Mouse (Mus musculus): ENCODE measurements around the gene Epha7. TPM values are rescaled to one million over a fixed set of nuclear protein-coding genes. Genes with fewer than 3 reads are reported as not detected.

Epha7 gene
- polyA plus RNA-seq, 1 experiment from 2014 or later = 64.4 TPM

DNA sequence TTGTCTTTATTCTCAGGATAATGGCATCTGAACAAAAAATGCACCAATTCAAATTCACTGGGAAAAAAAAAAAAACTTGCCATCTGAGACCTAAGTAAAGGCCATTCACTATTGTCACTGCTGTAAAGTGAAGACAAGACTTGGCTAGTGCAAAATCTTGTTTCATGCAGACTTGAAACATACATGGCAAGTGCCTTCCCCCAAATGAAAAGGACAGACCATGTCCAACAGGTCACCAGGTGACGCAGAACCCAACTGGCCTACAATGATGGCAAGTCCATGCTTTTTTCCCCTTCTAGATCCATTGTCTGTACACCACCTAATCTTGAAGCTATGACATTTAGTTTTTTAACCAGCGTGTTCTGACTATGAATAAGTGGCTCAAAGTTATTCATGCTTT, 94.1 kb downstream of the Epha7 start:
- Histone ChIP-seq H3K4me3 (no peak overlapping the region), H3K4me1 (replicated peaks) (no peaks in the 10 kb centered on the region), H3K36me3 (no peaks in the 10 kb centered on the region), H3K27me3 (no peaks in the 10 kb centered on the region), H3K4me2 (no peak overlapping the region), H3K9me3 (no peaks in the 10 kb centered on the region), H3K27ac (replicated peaks) (no peak overlapping the region), H3K9ac (no peak overlapping the region)
- 95% methylated on average over 2 of the region's 2 CpGs for WGBS
- ATAC-seq (ENCODE audit: low FRiP score, low read depth) = no peak

DNA sequence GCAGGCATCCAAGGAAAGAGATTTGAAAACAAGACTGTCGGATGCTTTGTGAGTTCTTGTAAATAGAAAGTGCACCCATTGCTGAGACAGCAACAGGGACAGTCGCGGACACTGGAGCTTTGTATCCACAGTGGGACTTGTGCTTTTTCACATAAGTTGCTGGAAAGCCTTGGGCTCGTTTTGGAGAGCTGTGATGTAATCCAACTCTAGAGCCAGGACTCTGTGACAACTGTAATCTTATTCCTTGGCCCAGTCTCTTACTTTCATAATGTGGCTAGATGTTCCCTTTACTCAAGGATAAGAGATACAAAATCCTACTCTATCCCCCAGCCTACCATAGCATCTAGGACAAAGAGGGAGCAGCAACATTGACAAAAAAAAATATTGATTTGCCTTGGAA, 97.2 kb downstream of the Epha7 start:
- H3K27ac ChIP-seq (replicated peaks) = no peak overlapping the region
- 78% methylated on average over 4 of the region's 4 CpGs for whole genome bisulfite sequencing
- H3K4me2 ChIP-seq = no peak overlapping the region
- H3K36me3 ChIP-seq = no peaks in the 10 kb centered on the region
- H3K9me3 ChIP-seq = no peaks in the 10 kb centered on the region
- no peak overlapping the region for H3K4me3 ChIP-seq
- no peaks in the 10 kb centered on the region for H3K4me1 ChIP-seq (replicated peaks)
- ATAC-seq (ENCODE audit: low FRiP score, low read depth) = no peak
- H3K27me3 ChIP-seq = no peaks in the 10 kb centered on the region
- H3K9ac ChIP-seq = no peak overlapping the region

DNA sequence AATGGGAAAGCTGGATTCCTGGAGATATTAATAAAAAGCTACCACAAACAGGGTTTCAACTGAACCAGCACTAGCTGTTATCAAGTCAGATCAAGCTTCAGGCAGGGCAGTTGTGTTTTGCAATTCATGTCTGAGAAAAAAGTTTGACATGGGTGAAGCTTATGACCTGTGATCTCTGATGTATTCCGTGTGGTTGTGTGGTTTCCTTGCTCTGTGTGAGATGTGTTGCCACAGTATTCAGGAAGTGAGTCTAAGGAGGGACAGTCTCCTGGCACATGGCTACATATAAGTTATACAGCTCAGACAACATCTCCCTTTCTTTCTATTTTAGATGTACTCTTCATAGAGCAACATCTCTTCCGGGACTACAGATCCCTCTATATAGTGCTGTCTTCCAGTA, 99.1 kb downstream of the Epha7 start:
- WGBS = 80% methylated on average over 2 of the region's 2 CpGs

DNA sequence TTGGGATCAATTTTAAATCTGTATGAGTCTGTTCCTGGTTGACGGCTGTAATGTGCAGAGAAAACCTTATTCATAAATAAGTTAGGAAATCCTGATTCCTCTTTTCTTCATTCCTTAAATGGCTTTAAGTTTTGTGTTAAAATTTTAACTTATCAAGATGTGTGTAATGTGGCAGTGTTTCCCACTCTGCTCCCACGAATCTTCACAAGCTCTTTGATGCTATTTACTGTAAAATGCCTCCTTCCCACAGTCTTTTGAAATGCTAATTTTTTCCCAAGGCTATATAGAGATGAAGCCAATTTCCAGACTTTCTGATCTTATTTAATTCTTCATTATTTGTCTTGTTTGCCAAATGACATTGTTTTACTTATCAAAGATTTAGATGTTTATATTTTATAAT, 100.7 kb downstream of the Epha7 start:
- Histone ChIP-seq H3K4me3 (no peak overlapping the region), H3K36me3 (no peaks in the 10 kb centered on the region), H3K27me3 (no peaks in the 10 kb centered on the region), H3K4me2 (no peak overlapping the region), H3K9me3 (no peaks in the 10 kb centered on the region), H3K27ac (replicated peaks) (no peak overlapping the region), H3K4me1 (replicated peaks) (no peaks in the 10 kb centered on the region), H3K9ac (no peak overlapping the region)
- ATAC-seq (ENCODE audit: low FRiP score, low read depth) = no peak
- WGBS = 49% methylated on average over 2 of the region's 2 CpGs

More for the DNA sequence above, 99.1 kb downstream of the Epha7 start:
- Histone ChIP-seq H3K9me3 (no peaks in the 10 kb centered on the region), H3K4me2 (no peak overlapping the region), H3K9ac (no peak overlapping the region), H3K27me3 (no peaks in the 10 kb centered on the region), H3K36me3 (no peaks in the 10 kb centered on the region), H3K4me3 (no peak overlapping the region), H3K27ac (replicated peaks) (no peak overlapping the region), H3K4me1 (replicated peaks) (no peaks in the 10 kb centered on the region)
- ATAC-seq (ENCODE audit: low FRiP score, low read depth) = no peak

DNA sequence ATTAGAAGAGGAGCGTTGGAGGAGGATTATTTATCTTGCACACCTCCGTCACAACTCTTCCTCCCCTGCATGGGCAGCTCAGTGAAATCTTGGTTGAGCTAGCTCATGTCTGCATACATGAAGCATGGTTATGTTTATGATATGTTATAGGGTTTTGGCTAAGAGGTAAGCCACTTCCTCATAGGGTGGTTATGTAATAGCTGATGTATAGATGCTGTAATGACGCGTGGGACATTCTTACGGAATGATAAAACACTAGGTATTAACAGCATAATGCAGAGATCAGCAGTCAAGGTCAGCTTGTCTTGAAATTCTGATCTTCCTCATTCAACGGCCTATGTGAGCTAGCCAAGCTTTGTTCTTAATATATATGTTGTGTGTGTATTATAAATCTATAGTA, 107.7 kb downstream of the Epha7 start:
- ATAC-seq (ENCODE audit: low FRiP score, low read depth) = no peak
- H3K9me3 ChIP-seq = no peaks in the 10 kb centered on the region
- no peak overlapping the region for H3K27ac ChIP-seq (replicated peaks)
- WGBS = 86% methylated on average over 6 of the region's 6 CpGs
- H3K27me3 ChIP-seq = no peaks in the 10 kb centered on the region
- no peak overlapping the region for H3K4me2 ChIP-seq
- H3K4me3 ChIP-seq = no peak overlapping the region
- no peaks in the 10 kb centered on the region; the same call in 1 of the 2 replicates for H3K4me1 ChIP-seq (replicated peaks)
- no peaks in the 10 kb centered on the region for H3K36me3 ChIP-seq
- H3K9ac ChIP-seq = no peak overlapping the region

DNA sequence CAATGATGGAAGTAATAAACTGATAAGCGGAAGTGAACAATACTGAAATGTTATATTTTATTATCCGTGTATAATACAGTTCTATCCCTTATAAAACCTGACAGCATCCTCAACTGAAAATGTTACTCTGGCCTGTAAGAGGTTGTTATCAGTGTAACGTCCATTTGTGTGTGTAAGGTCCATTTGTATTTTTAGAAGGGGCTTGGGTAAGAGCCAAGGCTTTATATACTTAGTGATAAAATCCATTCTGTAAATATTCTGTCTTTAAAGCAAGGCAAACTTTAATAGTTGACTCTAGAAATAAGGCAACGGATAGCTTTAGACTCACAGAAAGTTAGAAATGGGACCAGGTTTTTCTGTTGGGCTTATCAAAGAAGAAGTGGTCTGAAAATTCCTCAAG, 113.1 kb downstream of the Epha7 start:
- Histone ChIP-seq H3K9me3 (no peaks in the 10 kb centered on the region), H3K9ac (no peak overlapping the region), H3K4me3 (no peak overlapping the region), H3K4me1 (replicated peaks) (no peaks in the 10 kb centered on the region), H3K27ac (replicated peaks) (no peak overlapping the region), H3K4me2 (no peak overlapping the region), H3K36me3 (no peaks in the 10 kb centered on the region), H3K27me3 (no peaks in the 10 kb centered on the region)
- no peak for ATAC-seq (ENCODE audit: low FRiP score, low read depth)
- 87% methylated on average over 4 of the region's 4 CpGs for WGBS

DNA sequence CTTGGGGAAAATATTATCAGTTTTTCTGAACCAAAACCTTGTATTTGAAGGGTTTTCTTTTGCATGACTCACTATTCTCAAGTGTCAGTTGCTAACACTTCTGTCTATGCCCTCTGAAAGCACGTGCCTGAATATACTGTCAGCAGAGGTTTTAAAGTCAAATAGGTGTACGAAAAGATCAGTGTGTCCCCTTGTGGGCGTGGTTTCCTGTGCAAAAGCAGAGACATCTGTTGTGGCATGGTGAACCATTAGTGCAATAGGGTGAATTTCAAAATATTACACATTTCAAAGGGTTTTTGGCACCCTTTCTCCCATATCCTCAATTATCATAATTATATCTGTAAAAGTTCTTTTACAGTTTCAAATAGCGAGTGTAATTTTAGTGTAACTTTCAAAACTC, 120.5 kb downstream of the Epha7 start:
- Histone ChIP-seq H3K4me3 (no peak overlapping the region), H3K27ac (replicated peaks) (no peak overlapping the region), H3K27me3 (no peaks in the 10 kb centered on the region), H3K4me2 (no peak overlapping the region), H3K9me3 (no peaks in the 10 kb centered on the region), H3K36me3 (no peaks in the 10 kb centered on the region), H3K9ac (no peak overlapping the region), H3K4me1 (replicated peaks) (peaks cover 12% of the 10 kb centered on the region)
- 89% methylated on average over 4 of the region's 4 CpGs for WGBS
- no peak for ATAC-seq (ENCODE audit: low FRiP score, low read depth)

DNA sequence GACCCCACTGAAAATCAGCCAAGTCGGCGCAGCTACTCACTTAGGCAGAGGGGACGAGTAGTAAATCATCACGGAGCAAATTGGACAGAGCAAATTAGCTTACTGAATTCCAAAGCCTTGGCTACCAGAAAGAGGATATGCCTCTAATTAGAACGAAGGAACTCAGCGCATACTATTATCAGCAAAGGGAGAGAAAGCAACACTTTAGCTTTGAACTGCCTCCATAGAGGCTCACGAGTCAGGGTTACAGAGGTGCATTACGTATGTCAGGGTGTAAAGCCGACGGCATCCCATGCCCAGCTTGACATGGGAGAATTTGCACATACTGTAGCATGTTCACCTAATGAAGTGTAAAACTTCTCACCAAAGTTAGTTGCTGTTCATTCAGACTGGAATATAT, 121.9 kb downstream of the Epha7 start:
- no peak overlapping the region for H3K4me3 ChIP-seq
- peak; percentile 52; the same call in 1 of the 2 replicates for ATAC-seq (ENCODE audit: low FRiP score, low read depth)
- no peaks in the 10 kb centered on the region for H3K27me3 ChIP-seq
- no peak overlapping the region for H3K27ac ChIP-seq (replicated peaks)
- 0 out of 2 replicates have a peak, but pooled peaks cover 3% of the 10 kb centered on the region for H3K36me3 ChIP-seq
- H3K4me1 ChIP-seq (replicated peaks) = peaks cover 12% of the 10 kb centered on the region
- WGBS = 27% methylated on average over 10 of the region's 10 CpGs
- peak overlapping the region; percentile 22 for H3K4me2 ChIP-seq
- H3K9ac ChIP-seq = no peak overlapping the region
- H3K9me3 ChIP-seq = no peaks in the 10 kb centered on the region

DNA sequence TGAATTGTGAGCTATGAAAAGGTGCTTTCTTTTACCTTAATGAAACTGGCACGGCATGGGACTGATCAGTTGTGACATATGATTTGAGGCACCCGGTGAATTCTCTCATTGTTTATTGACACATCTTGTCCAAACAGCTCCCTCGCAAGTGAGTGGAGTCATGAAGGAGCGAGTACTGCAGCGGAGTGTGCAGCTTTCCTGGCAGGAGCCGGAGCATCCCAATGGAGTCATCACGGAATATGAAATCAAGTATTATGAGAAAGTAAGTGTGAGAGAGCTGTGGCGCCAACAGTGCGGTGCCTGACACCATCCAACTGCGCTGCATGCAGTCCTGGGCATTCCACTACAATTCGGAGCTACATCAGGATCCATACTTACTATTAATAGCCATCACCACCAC, 122.6 kb downstream of the Epha7 start:
- peak; percentile 76 for ATAC-seq (ENCODE audit: low FRiP score, low read depth)
- Histone ChIP-seq H3K4me3 (no peak overlapping the region), H3K27me3 (no peaks in the 10 kb centered on the region), H3K4me2 (peak overlapping the region; percentile 43), H3K4me1 (replicated peaks) (peaks cover 12% of the 10 kb centered on the region), H3K36me3 (0 out of 2 replicates have a peak, but pooled peaks cover 3% of the 10 kb centered on the region), H3K27ac (replicated peaks) (0 out of 2 replicates have a peak overlapping the region, but pooled peaks have one; percentile 4), H3K9ac (no peak overlapping the region), H3K9me3 (no peaks in the 10 kb centered on the region)
- 37% methylated on average over 11 of the region's 11 CpGs for WGBS

DNA sequence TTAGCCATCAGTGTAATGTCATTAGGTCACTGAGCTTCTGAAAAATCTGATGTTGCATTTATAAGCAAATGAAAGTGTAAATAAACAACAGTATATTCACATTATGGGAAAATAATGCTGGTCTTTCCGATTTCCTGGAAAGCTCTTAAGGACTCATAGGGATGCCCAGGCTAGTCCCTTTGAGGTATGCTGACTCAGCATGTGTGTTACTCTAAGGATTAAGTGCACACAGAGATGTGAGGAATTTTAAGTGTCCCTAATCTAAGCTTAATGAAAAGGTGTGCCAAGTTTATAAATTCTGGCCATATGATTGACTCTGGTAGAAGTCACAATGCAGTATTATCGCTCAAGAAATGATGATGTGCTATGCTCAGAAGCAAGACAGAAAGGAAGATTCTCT, 127.8 kb downstream of the Epha7 start:
- WGBS = 94% methylated on average over 2 of the region's 2 CpGs
- ATAC-seq (ENCODE audit: low FRiP score, low read depth) = no peak

DNA sequence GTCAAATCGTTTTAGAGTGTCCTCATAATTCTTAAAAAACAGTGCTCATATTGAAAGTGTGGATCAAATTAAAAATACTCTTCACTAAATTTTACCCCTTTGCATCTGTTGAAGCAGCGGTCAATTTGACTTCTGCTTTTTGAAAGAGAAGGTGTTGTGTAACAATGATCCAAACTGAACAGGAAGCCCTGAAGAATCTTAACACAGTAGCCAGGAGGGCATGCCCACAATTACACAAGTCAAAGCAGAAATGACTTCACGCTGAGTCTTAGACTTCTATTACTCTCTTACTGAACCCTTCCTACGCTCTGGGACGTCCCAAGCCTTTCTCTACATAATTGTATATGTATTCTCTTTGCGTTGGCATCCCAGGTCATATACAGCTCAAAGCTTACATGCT, 131.3 kb downstream of the Epha7 start:
- no peaks in the 10 kb centered on the region for H3K4me1 ChIP-seq (replicated peaks)
- no peak overlapping the region for H3K4me3 ChIP-seq
- 88% methylated on average over 6 of the region's 6 CpGs for WGBS
- H3K27ac ChIP-seq (replicated peaks) = no peak overlapping the region
- no peak overlapping the region for H3K4me2 ChIP-seq
- H3K9me3 ChIP-seq = no peaks in the 10 kb centered on the region
- no peaks in the 10 kb centered on the region for H3K27me3 ChIP-seq
- H3K36me3 ChIP-seq = peaks cover 11% of the 10 kb centered on the region; the same call in 1 of the 2 replicates
- no peak overlapping the region for H3K9ac ChIP-seq
- no peak for ATAC-seq (ENCODE audit: low FRiP score, low read depth)

More for the DNA sequence above, 127.8 kb downstream of the Epha7 start:
- H3K27ac ChIP-seq (replicated peaks) = no peak overlapping the region
- no peak overlapping the region for H3K9ac ChIP-seq
- H3K9me3 ChIP-seq = no peaks in the 10 kb centered on the region
- H3K4me3 ChIP-seq = no peak overlapping the region
- peaks cover 1% of the 10 kb centered on the region for H3K4me1 ChIP-seq (replicated peaks)
- H3K4me2 ChIP-seq = no peak overlapping the region
- H3K27me3 ChIP-seq = no peaks in the 10 kb centered on the region
- H3K36me3 ChIP-seq = 0 out of 2 replicates have a peak, but pooled peaks cover 8% of the 10 kb centered on the region

DNA sequence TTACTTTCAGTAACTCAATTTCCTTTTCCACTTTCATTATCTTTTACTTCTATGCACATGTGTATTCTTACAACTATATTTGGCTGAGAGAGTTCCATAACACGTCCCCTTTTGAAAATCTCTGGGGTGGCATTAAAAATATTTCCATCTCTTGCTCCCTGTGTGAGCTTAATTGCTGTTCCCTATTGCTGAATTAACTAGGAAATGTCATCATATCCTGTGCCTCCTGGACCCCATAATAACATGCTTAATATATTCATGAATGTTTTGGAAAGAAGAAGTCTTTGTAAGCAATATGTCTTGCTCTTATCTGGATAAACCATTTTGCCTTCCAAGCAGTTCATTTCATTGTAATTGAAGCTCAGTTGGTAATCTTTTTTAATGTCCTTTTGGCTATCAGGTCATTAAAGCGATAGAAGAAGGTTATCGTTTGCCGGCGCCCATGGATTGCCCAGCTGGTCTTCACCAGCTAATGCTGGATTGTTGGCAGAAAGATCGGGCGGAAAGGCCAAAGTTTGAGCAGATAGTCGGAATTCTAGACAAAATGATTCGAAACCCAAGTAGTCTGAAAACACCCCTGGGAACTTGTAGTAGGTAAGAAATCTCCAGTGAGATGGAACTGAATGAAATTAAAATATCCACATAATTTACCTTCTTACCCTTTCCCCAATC, 148.1 kb downstream of the Epha7 start:
- WGBS = 78% methylated on average over 9 of the region's 9 CpGs
- ATAC-seq (ENCODE audit: low FRiP score, low read depth) = no peak

More for the DNA sequence above, 148.1 kb downstream of the Epha7 start:
- Histone ChIP-seq H3K9ac (no peak overlapping the region), H3K4me3 (no peak overlapping the region), H3K27me3 (no peaks in the 10 kb centered on the region), H3K9me3 (no peaks in the 10 kb centered on the region), H3K36me3 (peaks cover 8% of the 10 kb centered on the region; the same call in 1 of the 2 replicates), H3K27ac (replicated peaks) (no peak overlapping the region), H3K4me1 (replicated peaks) (no peaks in the 10 kb centered on the region), H3K4me2 (no peak overlapping the region)
